Mouse (Mus musculus): ENCODE results near the gene Hsd17b11. TPM values are rescaled to one million over a fixed set of nuclear protein-coding genes. Genes with fewer than 3 reads are reported as not detected.
"Not testable (repeated sequence)": the region's sequence is repeated elsewhere in the genome, so short reads cannot be mapped to it uniquely, and the experiment has no call there.

The Hsd17b11 gene
- total and polyA plus RNA-seq, 3 experiments = 8.7 to 16.0 TPM; not detected in 1

GRCm38 (mm10) chr5:103953135-103954083, 68.3 kb downstream of the Hsd17b11 start:
- Histone ChIP-seq H3K4me1 (ENCODE audit: control insufficient read depth in 1 of 2, insufficient read depth in 2 of 2, low read length in 2 of 2) (no peaks in the 10 kb centered on the region), H3K79me2 (ENCODE audit: control insufficient read depth, insufficient read depth, low read length, poor library complexity) (no peaks in the 10 kb centered on the region), H3K9ac (ENCODE audit: control insufficient read depth, low read depth, low read length, poor library complexity, severe bottlenecking) (no peak overlapping the region), H3K27ac (ENCODE audit: control insufficient read depth, low read depth, low read length) (no peak overlapping the region), H3K27me3 (ENCODE audit: control insufficient read depth in 1 of 2, insufficient read depth in 2 of 2, low read length in 2 of 2) (no peaks in the 10 kb centered on the region; a peak in 1 of 4 replicates), H3K9me3 (replicated peaks; ENCODE audit: insufficient read depth, low read length) (no peaks in the 10 kb centered on the region), H3K4me3 (ENCODE audit: control insufficient read depth in 1 of 2, insufficient read depth in 1 of 2, low read depth in 2 of 2, low read length in 2 of 2) (no peak overlapping the region), H3K36me3 (ENCODE audit: control insufficient read depth in 1 of 2, insufficient read depth in 2 of 2, low read length in 2 of 2) (no peaks in the 10 kb centered on the region)
- DNase-seq (ENCODE audit: low read depth, low spot score) = no peak
- TF ChIP-seq MAX (IDR thresholded peaks at IDR 0.05; ENCODE audit: low read length) (no peak), USF1 (IDR thresholded peaks at IDR 0.05; ENCODE audit: low read depth, low read length) (no peak)

- not testable (repeated sequence) for H3K27me3 ChIP-seq (ENCODE audit: control insufficient read depth in 1 of 2, insufficient read depth in 2 of 2, low read length in 2 of 2); DNase-seq (ENCODE audit: low read depth, low spot score); H3K79me2 ChIP-seq (ENCODE audit: control insufficient read depth, insufficient read depth, low read length, poor library complexity); H3K27ac ChIP-seq (ENCODE audit: control insufficient read depth, low read depth, low read length); H3K9me3 ChIP-seq (replicated peaks; ENCODE audit: insufficient read depth, low read length); H3K9ac ChIP-seq (ENCODE audit: control insufficient read depth, low read depth, low read length, poor library complexity, severe bottlenecking); H3K4me3 ChIP-seq (ENCODE audit: control insufficient read depth in 1 of 2, insufficient read depth in 1 of 2, low read depth in 2 of 2, low read length in 2 of 2); H3K4me1 ChIP-seq (ENCODE audit: control insufficient read depth in 1 of 2, insufficient read depth in 2 of 2, low read length in 2 of 2); H3K36me3 ChIP-seq (ENCODE audit: control insufficient read depth in 1 of 2, insufficient read depth in 2 of 2, low read length in 2 of 2)
These were observed 71.6 kb downstream of the Hsd17b11 start for GRCm38 (mm10) chr5:103950138-103950537.

GRCm38 (mm10) chr5:103943183-103943582, 78.5 kb downstream of the Hsd17b11 start:
- DNase-seq (ENCODE audit: low read depth, low spot score) = no peak
- Histone ChIP-seq H3K4me3 (ENCODE audit: control insufficient read depth in 1 of 2, insufficient read depth in 1 of 2, low read depth in 2 of 2, low read length in 2 of 2) (no peak overlapping the region), H3K9ac (ENCODE audit: control insufficient read depth, low read depth, low read length, poor library complexity, severe bottlenecking) (no peak overlapping the region), H3K79me2 (ENCODE audit: control insufficient read depth, insufficient read depth, low read length, poor library complexity) (no peaks in the 10 kb centered on the region), H3K9me3 (replicated peaks; ENCODE audit: insufficient read depth, low read length) (no peaks in the 10 kb centered on the region), H3K27ac (ENCODE audit: control insufficient read depth, low read depth, low read length) (no peak overlapping the region), H3K36me3 (ENCODE audit: control insufficient read depth in 1 of 2, insufficient read depth in 2 of 2, low read length in 2 of 2) (no peaks in the 10 kb centered on the region), H3K27me3 (ENCODE audit: control insufficient read depth in 1 of 2, insufficient read depth in 2 of 2, low read length in 2 of 2) (peaks cover 3 to 8% of the 10 kb centered on the region in 2 experiments), H3K4me1 (ENCODE audit: control insufficient read depth in 1 of 2, insufficient read depth in 2 of 2, low read length in 2 of 2) (no peaks in the 10 kb centered on the region)
- TF ChIP-seq USF2 (IDR thresholded peaks at IDR 0.05; ENCODE audit: borderline replicate concordance in 1 of 2, insufficient read depth in 1 of 2, low read depth in 1 of 2, low read length in 2 of 2) = no peak
- TF ChIP-seq MXI1 (IDR thresholded peaks at IDR 0.05; ENCODE audit: low read depth, low read length) = no peak
- no peak for TF ChIP-seq RAD21 (IDR thresholded peaks at IDR 0.05; ENCODE audit: low read depth, low read length)
- 0 out of 2 replicates have a peak, but pooled peaks have one; percentile 7 for TF ChIP-seq RCOR1 (IDR thresholded peaks at IDR 0.05; ENCODE audit: low read depth, low read length)

- no peaks in the 10 kb centered on the region for H3K9me3 ChIP-seq (replicated peaks; ENCODE audit: insufficient read depth, low read length)
- DNase-seq (ENCODE audit: low read depth, low spot score) = no peak
- H3K27ac ChIP-seq (ENCODE audit: control insufficient read depth, low read depth, low read length) = no peak overlapping the region
- H3K27me3 ChIP-seq (ENCODE audit: control insufficient read depth in 1 of 2, insufficient read depth in 2 of 2, low read length in 2 of 2) = peaks cover 3 to 8% of the 10 kb centered on the region in 2 experiments
- H3K9ac ChIP-seq (ENCODE audit: control insufficient read depth, low read depth, low read length, poor library complexity, severe bottlenecking) = no peak overlapping the region
- H3K4me3 ChIP-seq (ENCODE audit: control insufficient read depth in 1 of 2, insufficient read depth in 1 of 2, low read depth in 2 of 2, low read length in 2 of 2) = no peak overlapping the region
- H3K79me2 ChIP-seq (ENCODE audit: control insufficient read depth, insufficient read depth, low read length, poor library complexity) = no peaks in the 10 kb centered on the region
- H3K4me1 ChIP-seq (ENCODE audit: control insufficient read depth in 1 of 2, insufficient read depth in 2 of 2, low read length in 2 of 2) = no peaks in the 10 kb centered on the region
- no peaks in the 10 kb centered on the region for H3K36me3 ChIP-seq (ENCODE audit: control insufficient read depth in 1 of 2, insufficient read depth in 2 of 2, low read length in 2 of 2)
- no peak for TF ChIP-seq POLR2AphosphoS2 (IDR thresholded peaks at IDR 0.05; ENCODE audit: low read length)
- TF ChIP-seq ELF1 (IDR thresholded peaks at IDR 0.05; ENCODE audit: low read depth, low read length) = no peak
- no peak for TF ChIP-seq SIN3A (IDR thresholded peaks at IDR 0.05; ENCODE audit: low read length)
- no peak for TF ChIP-seq NELFE (IDR thresholded peaks at IDR 0.05; ENCODE audit: low read depth, low read length)
- TF ChIP-seq HCFC1 (IDR thresholded peaks at IDR 0.05; ENCODE audit: low read depth, low read length) = no peak
- no peak for TF ChIP-seq MAFK (IDR thresholded peaks at IDR 0.05; ENCODE audit: borderline replicate concordance, low read depth, low read length)
- TF ChIP-seq NRF1 (IDR thresholded peaks at IDR 0.05; ENCODE audit: insufficient read depth, low read depth, low read length, poor library complexity, severe bottlenecking) = no peak
- TF ChIP-seq E2F4 (IDR thresholded peaks at IDR 0.05; ENCODE audit: borderline replicate concordance, low read depth, low read length) = no peak
- no peak for TF ChIP-seq MAX (IDR thresholded peaks at IDR 0.05; ENCODE audit: low read length)
- no peak for TF ChIP-seq GABPA (IDR thresholded peaks at IDR 0.05; ENCODE audit: low read depth, low read length)
- TF ChIP-seq EP300 (IDR thresholded peaks at IDR 0.05; ENCODE audit: low read depth in 1 of 2, low read length in 2 of 2) = no peak
- no peak for TF ChIP-seq MYB (IDR thresholded peaks at IDR 0.05; ENCODE audit: low read depth, low read length)
- no peak for TF ChIP-seq BHLHE40 (IDR thresholded peaks at IDR 0.05; ENCODE audit: borderline replicate concordance, low read depth, low read length)
- no peak for TF ChIP-seq RCOR1 (IDR thresholded peaks at IDR 0.05; ENCODE audit: low read depth, low read length)
These were observed 81.9 kb downstream of the Hsd17b11 start for GRCm38 (mm10) chr5:103939856-103940255.
